Mouse (Mus musculus) T-cell, adult 66 days (primary cell): ENCODE results near the gene Olfr1199. TPM values are rescaled to one million over a fixed set of nuclear protein-coding genes. Genes with fewer than 3 reads are reported as not detected.

Experiments used
- total RNA-seq, 2 experiments: library from RNA; stranded (reverse); gene quantifications; 3 replicates in 1 of 2; 4 replicates in 1 of 2; pipeline ENCODE4 v1.2.4; 2023

Olfr1199 gene
- not detected for total RNA-seq

DNA sequence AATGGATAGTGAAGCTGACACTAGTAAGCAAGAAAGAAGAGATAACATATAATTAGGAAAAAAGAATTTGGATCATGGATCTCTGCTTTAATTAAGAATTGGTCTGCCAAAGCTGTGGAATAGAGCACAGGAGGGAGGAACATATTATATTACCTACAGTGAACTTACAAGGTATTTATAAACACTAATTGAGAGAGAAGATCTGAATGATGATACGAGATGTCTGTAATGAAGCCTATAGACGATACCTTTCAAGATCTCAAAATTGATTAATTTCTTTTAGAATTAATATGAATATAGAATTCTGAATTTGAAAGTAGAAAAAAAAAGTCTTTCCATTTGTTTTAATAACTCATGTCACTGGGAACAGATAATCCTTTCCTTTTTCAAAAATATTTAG is at the start of gene Olfr1199:
Gene Olfr1199 (minus strand): TSS at position 101 of the 400 bp plus-strand sequence.

GRCm38 (mm10) chr2:88792736-88793135 is 32.5 kb upstream of the Olfr1199 start, which contains the start of gene Olfr1201:
Gene Olfr1201 (plus strand): TSS chr2:88793036.

GRCm38 (mm10) chr2:88770388-88770787 is 10.1 kb upstream of the Olfr1199 start, which contains the start of gene Olfr1200:
Gene Olfr1200 (minus strand): TSS chr2:88770488.

GRCm38 (mm10) chr2:88751270-88751669 is 9.0 kb downstream of the Olfr1199 start, which contains the start of gene Olfr1198:
Gene Olfr1198 (minus strand): TSS chr2:88751370.

GRCm38 (mm10) chr2:88732266-88732665 is 28.0 kb downstream of the Olfr1199 start, which contains the start of gene Olfr1197:
Gene Olfr1197 (minus strand): TSS chr2:88732366.

DNA sequence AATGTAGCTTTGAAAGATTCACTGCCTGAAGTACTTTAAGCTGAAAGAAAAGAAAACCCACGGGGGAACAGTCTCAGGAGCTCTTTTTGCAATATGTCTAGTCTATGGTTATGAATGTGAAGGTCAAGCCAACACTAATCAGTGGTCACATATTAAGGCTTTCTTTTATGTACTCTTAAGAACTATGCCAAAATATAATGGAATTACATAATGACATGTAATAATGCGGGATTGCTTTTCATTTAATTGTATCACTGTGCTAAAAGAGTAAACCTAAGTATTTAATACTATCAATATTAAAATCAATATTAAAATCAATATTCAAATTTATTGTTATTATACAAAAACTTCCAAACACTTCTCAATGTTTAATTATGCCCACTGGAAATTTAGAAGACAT is 55.8 kb downstream of the Olfr1199 start, which contains the start of gene Olfr1196:
Gene Olfr1196 (minus strand): TSS at position 101 of the 400 bp plus-strand sequence.

Other genes starting within 250 kb of the Olfr1199 start
- not detected for gene Olfr1186, start 241.9 kb downstream of the Olfr1199 start, total RNA-seq
- not detected for gene Olfr1188, start 203.5 kb downstream of the Olfr1199 start, total RNA-seq
- not detected for gene Olfr1189, start 174.0 kb downstream of the Olfr1199 start, total RNA-seq
- gene Olfr1191-ps1, start 119.9 kb downstream of the Olfr1199 start, total RNA-seq: under 1 TPM in 1 of 2 experiments, not detected in 1; 0.17 TPM
- not detected for gene Olfr1192-ps1, start 112.0 kb downstream of the Olfr1199 start, total RNA-seq
- gene Olfr1193, start 84.8 kb downstream of the Olfr1199 start, total RNA-seq: not detected
- not detected for gene Olfr1195, start 71.3 kb downstream of the Olfr1199 start, total RNA-seq
- gene Olfr1196, start 55.9 kb downstream of the Olfr1199 start, total RNA-seq: not detected
- gene Olfr1197, start 28.1 kb downstream of the Olfr1199 start, total RNA-seq: not detected
- not detected for gene Olfr1198, start 9.1 kb downstream of the Olfr1199 start, total RNA-seq
- gene Olfr1200, start 10.0 kb upstream of the Olfr1199 start, total RNA-seq: not detected
- not detected for gene Olfr1201, start 32.6 kb upstream of the Olfr1199 start, total RNA-seq
- not detected for gene Olfr1202, start 54.0 kb upstream of the Olfr1199 start, total RNA-seq
- not detected for gene Olfr1205, start 69.3 kb upstream of the Olfr1199 start, total RNA-seq
- not detected for gene Olfr1204, start 88.8 kb upstream of the Olfr1199 start, total RNA-seq
- not detected for gene Olfr1206, start 102.8 kb upstream of the Olfr1199 start, total RNA-seq
- not detected for gene Olfr1208, start 141.8 kb upstream of the Olfr1199 start, total RNA-seq
- gene Olfr1209, start 154.7 kb upstream of the Olfr1199 start, total RNA-seq: not detected
- not detected for gene Olfr1211, start 177.6 kb upstream of the Olfr1199 start, total RNA-seq
- not detected for gene Olfr1212, start 193.5 kb upstream of the Olfr1199 start, total RNA-seq
- not detected for gene Gm13762, start 219.8 kb upstream of the Olfr1199 start, total RNA-seq
- not detected for gene Olfr1214, start 232.2 kb upstream of the Olfr1199 start, total RNA-seq
- gene Olfr1215, start 246.5 kb upstream of the Olfr1199 start, total RNA-seq: not detected